Mouse (Mus musculus) CH12.LX (cell line): ENCODE data around the gene Napb.

Experiments used
- CTCF ChIP-seq, 2 experiments: IDR thresholded peaks in 1 of 2; conservative IDR thresholded peaks in 1 of 2; 2 replicates each; pipeline ENCODE4 v1.5.1; 2011 to 2012; ENCODE audit warnings: low read depth in 2 of 2, low read length in 2 of 2, improper control_type of control experiment in 1 of 2, inconsistent platforms in 1 of 2, mild to moderate bottlenecking in 1 of 2, moderate library complexity in 1 of 2
- MXI1 ChIP-seq: IDR thresholded peaks from 2 replicates; pipeline ENCODE4 v1.6.1; 2011; ENCODE audit warnings: mild to moderate bottlenecking, low read depth, low read length, improper control_type of control experiment

- no peak for TF ChIP-seq CTCF (conservative IDR thresholded peaks at IDR 0.05 in 1 of 2, IDR thresholded peaks at IDR 0.05 in 1 of 2; ENCODE audit: low read depth in 2 of 2, low read length in 2 of 2)
- TF ChIP-seq MXI1 = no peak
These were observed 49.2 kb downstream of the Napb start for GRCm38 (mm10) chr2:148683031-148683430.
